Mouse (Mus musculus) cerebellum, adult 18-20 months (tissue): ENCODE measurements at regions not wholly inside any gene's neighbourhood (a gene's known extent, or its start where the extent isn't known, plus 50 kb on each side); places are given as distances from the start of the nearest gene placed in this dataset.

Source experiments
- DNase-seq, 2 experiments: peaks; one replicate each; pipeline ENCODE4 v3.0.0; 2021

DNA sequence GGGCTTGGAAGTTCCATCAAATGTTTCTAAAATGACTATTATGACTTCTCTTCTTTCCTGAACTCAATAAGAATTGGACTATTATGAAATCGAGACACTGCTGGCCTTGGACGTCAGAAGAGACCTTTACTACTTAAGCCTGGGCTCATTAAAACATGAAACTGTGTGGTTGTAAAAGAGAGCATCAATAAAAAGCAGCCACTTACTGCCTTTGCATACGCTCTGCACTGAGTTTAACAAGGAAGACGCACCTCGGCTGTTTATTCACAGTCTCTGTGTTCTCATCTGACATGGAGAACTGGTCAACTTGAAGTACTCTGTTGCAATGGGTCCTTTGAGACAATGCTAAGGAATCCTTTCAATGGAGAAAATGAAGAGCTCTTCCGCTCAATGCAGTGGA lies 399.8 kb upstream of the Dcn start:
- no peak for DNase-seq

- peak; percentile 68 to 77 for DNase-seq
These were observed 392.1 kb upstream of the Dcn start for GRCm38 (mm10) chr10:97087286-97087685.

GRCm38 (mm10) chr10:97090254-97090653 lies 389.2 kb upstream of the Dcn start:
- DNase-seq = no peak

GRCm38 (mm10) chr10:97093886-97094285 lies 385.5 kb upstream of the Dcn start:
- no peak for DNase-seq

GRCm38 (mm10) chr10:97114501-97114900 lies 364.9 kb upstream of the Dcn start:
- DNase-seq = no peak

- no peak for DNase-seq
These were observed 356.7 kb upstream of the Dcn start for GRCm38 (mm10) chr10:97122693-97123092.

DNA sequence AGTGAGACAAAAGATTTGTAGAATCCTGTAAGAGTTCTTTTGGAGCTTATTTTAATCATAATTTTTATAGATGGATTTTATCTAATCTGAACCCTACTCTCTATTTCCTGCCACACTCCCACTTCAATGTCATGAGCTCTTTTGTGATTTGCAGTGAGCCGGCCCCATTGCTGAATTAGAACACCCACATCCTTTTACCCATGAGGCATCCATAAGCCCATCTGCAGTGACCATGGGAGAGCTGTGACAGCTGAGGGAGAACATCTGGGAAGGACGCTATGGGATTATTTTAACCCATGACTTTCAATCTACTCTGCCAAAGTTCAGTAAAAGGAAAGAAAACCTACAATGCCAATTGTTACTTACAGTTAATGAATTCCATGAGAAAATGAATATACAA lies 337.8 kb upstream of the Dcn start:
- no peak for DNase-seq

- DNase-seq = peak; percentile 8 to 62
These were observed 320.6 kb upstream of the Dcn start for GRCm38 (mm10) chr10:97158561-97159395.

- DNase-seq = peak in 1 of 2 experiments; percentile 70
These were observed 320.0 kb upstream of the Dcn start for GRCm38 (mm10) chr10:97159396-97159760.

DNA sequence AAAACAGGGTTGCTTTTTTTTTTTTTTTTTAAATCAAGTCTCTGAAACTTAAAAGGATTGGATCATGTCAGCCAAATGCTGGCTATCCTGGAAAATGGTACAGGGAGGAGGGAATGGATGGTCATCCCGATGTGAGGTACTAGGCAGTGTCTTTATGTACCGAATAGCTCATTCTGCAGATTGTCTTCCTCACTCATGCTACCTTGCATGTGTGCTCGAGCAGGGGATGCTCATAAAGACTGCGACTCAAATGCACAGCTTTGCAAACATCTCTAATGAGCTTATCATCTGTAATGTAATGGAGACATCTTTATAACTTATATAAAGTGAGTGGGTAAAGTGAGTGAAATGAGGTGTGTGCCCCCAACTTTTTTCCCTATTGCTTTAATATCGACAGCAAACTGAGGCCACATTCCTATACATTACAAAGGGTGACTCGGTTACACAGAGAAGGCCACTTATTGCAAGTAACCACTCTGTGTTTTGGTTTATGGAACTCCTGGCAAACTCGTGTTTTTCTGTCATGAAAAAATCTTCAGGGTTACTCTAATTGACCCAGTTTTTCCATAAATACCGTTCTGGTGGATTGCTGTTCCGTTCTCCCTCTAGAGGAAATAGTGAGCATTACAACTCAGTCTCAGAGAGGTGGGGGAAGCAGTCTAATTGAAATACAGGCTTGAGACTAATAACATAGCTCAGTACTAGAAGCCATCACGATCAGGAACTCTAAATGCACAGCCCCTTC lies 319.4 kb upstream of the Dcn start:
- DNase-seq = peak; percentile 64 to 68

- peak; percentile 36 to 42 for DNase-seq
These were observed 318.5 kb upstream of the Dcn start for GRCm38 (mm10) chr10:97160892-97161291.

DNA sequence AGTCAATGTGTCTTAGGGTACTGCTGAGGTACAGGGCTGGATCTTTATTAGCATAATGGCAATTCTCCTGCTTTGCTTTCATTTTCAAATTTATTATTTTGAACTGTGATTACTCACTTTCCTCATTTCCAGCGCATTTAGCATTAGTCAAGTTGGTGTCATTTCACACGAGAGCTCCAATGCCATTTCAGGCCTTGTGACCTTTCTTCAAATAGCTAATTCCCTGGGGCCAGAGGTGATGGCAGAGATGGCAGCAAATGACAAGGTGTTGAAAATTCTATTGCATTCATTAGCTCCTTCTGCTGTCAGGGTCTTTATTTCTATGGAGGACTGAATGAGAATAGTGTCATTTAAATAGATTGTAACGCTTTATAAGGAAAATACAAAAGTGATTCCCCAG lies 300.9 kb upstream of the Dcn start:
- DNase-seq = no peak

DNA sequence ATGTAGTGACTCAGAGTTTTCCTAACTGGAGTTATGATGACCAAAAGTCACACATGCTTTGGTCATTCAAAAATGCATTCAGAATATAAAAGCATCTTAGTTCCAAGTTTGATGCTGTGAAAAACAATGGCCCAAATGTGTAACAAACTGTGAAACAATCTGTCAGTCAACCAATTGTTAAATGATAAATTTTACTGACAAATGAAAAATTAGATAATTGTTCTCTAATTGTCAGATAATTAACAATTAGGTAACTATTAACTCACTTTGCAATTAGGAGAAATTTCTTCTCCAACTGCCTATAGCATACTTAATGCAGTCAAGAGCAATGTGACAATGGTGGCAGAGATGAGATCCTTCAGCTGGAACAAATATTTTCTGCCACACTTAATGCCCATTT lies 289.7 kb upstream of the Dcn start:
- DNase-seq = no peak

GRCm38 (mm10) chr10:97211238-97211695 lies 268.1 kb upstream of the Dcn start:
- no peak for DNase-seq

DNA sequence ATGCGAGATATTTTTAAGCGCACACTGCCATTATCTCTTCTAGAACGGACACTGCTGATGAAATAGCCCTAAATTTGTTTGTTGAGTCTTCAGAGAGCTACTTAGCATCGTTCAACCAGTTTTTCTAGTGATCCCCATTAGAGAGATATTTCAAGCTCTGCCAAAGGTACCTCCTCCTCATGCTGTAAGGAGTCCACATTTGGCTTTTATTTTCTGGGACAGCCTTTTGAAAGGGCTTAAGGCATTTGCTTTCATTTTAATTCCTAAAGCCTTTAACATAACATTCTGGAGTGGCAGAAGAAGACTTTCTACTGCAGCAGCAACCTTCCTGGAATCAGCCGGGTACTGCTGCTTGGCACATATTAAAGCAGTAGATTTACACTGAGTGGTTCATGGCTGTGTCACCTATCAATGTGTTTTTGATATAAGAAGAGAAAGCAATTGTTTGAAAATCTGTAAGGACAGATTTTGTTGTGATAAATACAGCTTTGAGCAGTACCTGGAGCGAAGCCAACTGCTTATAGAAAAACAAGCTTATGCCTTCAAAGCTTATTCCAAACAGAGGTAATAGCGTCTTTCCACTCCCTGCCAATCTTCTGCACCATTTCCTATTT lies 267.5 kb upstream of the Dcn start:
- DNase-seq = no peak

DNA sequence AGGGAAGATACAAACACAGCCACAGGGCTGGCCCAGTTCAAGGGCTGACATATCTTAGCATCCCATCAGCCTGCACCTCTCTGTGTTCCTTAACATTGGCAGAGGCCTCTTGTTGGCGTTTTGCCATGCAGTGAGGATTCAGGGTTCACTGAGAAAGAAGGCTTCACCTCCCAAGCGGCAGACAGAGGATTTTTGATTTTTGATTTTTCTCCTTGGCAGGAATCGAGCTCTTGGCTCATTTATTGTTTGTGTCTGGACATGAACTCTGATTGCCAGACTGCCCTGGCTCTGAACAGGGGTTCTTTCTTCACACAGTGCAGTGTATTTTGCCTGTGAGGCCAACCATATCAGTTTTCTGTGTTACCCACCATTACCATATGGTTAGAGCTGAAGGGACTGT lies 259.9 kb upstream of the Dcn start:
- DNase-seq = peak; percentile 71 to 75

DNA sequence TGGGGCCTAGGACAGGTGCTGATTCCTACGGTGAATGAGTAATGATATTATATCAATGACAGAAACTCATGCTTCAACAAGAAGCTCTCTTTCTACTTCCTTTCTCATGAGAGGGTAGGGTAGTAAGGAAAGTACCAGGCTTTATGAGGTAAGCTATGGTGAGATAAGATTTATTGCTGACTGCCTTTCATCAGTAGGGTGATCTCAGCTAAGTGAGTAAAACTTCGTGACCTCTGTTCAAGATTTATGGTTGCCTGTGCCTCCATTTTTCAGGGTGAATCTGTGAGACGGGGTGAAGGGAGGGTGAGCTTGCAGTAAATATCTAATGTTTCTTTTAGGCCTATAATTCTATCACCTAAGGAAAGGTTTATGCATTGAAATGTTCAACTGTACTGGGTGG lies 259.0 kb upstream of the Dcn start:
- DNase-seq = no peak

- DNase-seq = no peak
These were observed 243.8 kb upstream of the Dcn start for GRCm38 (mm10) chr10:97235631-97236030.

DNA sequence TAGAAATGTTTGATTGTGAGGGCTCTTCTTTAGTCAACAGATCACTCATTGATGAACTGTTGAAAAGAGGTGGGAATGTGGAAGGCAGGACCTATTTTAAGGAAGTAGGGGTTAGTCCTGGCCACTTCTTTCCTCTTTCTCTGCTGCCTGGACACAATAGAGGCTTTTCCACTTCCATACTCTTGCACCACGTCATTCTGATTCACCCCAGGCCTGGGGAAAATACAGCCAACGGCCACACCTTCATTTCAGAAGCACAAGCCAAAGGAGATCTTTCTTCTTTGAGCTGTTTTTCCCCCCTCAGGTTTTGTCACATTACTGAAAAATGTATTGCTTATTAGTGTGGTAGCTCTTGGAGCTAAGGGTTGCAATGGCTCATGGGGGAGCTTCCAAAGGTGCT lies 237.9 kb upstream of the Dcn start:
- DNase-seq = no peak

- no peak for DNase-seq
These were observed 233.7 kb upstream of the Dcn start for GRCm38 (mm10) chr10:97245674-97246073.

DNA sequence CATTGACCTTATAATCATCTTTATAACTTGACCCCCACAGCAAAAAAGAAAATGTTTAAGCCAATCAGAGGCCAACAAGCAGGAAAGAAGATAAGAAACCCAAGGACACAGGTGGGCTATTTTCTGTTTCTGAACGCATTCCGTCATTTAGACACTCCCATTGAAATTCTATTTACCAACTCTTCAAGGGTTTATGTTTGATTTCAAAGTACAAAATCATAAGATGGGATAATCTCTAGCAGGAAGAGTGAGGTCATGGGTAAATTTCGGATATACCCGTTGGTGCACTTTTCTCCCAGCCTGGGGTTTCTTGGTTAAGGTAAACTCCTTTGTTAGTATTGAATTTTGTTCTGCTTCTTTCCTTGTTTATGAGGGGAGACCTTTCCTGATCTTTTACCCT lies 230.9 kb upstream of the Dcn start:
- no peak for DNase-seq

DNA sequence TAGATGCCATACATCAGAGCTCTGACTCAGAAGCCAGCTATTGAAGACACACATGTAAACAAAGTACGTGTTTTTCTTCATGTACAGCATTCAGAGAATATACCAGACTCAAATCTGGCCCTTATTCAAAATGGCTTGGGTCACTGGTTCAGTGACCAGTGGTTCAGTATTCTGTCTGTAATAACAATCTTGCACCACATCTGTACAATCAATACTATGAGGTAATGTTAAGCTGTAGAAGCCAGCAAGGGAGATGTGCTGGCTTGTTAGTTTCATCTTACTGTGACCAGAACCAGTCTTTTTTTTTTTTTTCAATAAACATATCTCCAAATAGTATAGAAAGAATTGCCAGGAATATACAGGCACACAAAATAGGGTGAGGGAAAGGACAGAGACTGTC lies 229.6 kb upstream of the Dcn start:
- DNase-seq = no peak

- DNase-seq = no peak
These were observed 229.2 kb upstream of the Dcn start for GRCm38 (mm10) chr10:97250167-97250566.

DNA sequence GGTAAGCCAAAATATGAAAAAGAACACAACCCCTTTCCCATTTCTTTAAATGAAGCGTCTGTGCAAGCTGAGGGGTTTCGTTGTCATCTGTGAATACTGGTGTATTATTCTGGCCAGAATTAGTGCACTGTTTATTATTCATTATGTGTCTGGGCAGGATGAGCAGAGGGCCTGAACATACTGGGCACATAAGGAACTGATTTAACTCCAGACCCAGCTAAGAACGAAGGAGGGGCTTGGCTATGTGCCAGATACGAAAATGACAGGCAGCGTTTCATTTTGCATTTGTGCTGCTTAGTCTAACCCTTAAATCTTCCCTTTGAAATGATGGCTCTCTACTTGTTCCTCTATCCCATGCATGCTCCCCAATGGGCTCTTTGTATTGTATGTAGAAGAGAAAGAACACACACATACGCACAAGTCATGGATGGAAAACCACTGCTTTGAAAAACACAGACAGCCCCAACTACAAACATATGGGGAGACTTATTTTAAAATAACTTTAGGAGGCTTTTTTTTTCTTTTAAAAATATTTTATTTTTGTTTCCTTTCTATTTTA lies 213.4 kb upstream of the Dcn start:
- no peak for DNase-seq
